Mouse (Mus musculus) stomach, embryonic 14.5 days (tissue): ENCODE measurements around the gene Cdyl2. TPM values are rescaled to one million over a fixed set of nuclear protein-coding genes. Genes with fewer than 3 reads are reported as not detected.

Experiments used
- ATAC-seq: fragments of 200-750 bp; cut with Nextera tagmentation; 2 replicates; pipeline ENCODE4 v1.8.0; 2017; ENCODE audit warnings: low read depth, moderate TSS enrichment; ENCODE audit not compliant: insufficient number of reproducible peaks, insufficient read depth, low FRiP score
- H3K27ac ChIP-seq: fragments of 300-500 bp; sonication (generic); 2 replicates; pipeline ENCODE4 v1.5.1; 2014; ENCODE audit warnings: mild to moderate bottlenecking, low read length, moderate library complexity, mixed read lengths
- H3K27me3 ChIP-seq: fragments of 300-500 bp; sonication (generic); 2 replicates; pipeline ENCODE4 v1.6.1; 2014; ENCODE audit warnings: low read length, control low read depth, mixed read lengths; ENCODE audit not compliant: control insufficient read depth, insufficient read depth
- H3K36me3 ChIP-seq: fragments of 300-500 bp; sonication (generic); 2 replicates; pipeline ENCODE4 v1.6.1; 2014; ENCODE audit warnings: mild to moderate bottlenecking, control low read depth, low read length, moderate library complexity, mixed read lengths; ENCODE audit not compliant: control insufficient read depth, insufficient read depth
- H3K4me1 ChIP-seq: fragments of 300-500 bp; sonication (generic); 2 replicates; pipeline ENCODE4 v1.6.1; 2014; ENCODE audit warnings: low read length, control low read depth, mixed read lengths; ENCODE audit not compliant: control insufficient read depth, insufficient read depth
- H3K4me2 ChIP-seq: fragments of 300-500 bp; sonication (generic); replicated peaks from 2 replicates; pipeline ENCODE4 v1.6.1; 2014; ENCODE audit warnings: low read depth, low read length, control low read depth
- H3K4me3 ChIP-seq: fragments of 300-500 bp; sonication (generic); 2 replicates; pipeline ENCODE4 v1.5.1; 2014; ENCODE audit warnings: low read depth, low read length, control low read depth
- H3K9ac ChIP-seq: fragments of 300-500 bp; sonication (generic); replicated peaks from 2 replicates; pipeline ENCODE4 v1.6.1; 2014; ENCODE audit warnings: low read depth, mild to moderate bottlenecking, control low read depth, low read length, moderate library complexity, mixed read lengths
- H3K9me3 ChIP-seq: fragments of 300-500 bp; sonication (generic); 2 replicates; pipeline ENCODE4 v1.6.1; 2016; ENCODE audit warnings: low read depth, low read length, control low read depth; ENCODE audit not compliant: control insufficient read depth
- WGBS: fragments of 180-500 bp; shearing (Covaris S2); extraction: QIAGEN DNeasy Blood & Tissue Kit; methylation state at CpG from one replicate; pipeline ENCODE4 v1.1.7; 2014; 5-methylcytosine and 5-hydroxymethylcytosine counted together
- polyA plus RNA-seq: library from polyadenylated mRNA; unstranded; fragments of >200 nt; fragmentation: Nextera tagmentation; extraction: Ambion mirVana; gene quantifications from 2 replicates; pipeline ENCODE4 v1.2.1, GENCODE M21; 2014

The Cdyl2 gene
- polyA plus RNA-seq, 1 experiment from 2014 or later: 7.5 TPM

DNA sequence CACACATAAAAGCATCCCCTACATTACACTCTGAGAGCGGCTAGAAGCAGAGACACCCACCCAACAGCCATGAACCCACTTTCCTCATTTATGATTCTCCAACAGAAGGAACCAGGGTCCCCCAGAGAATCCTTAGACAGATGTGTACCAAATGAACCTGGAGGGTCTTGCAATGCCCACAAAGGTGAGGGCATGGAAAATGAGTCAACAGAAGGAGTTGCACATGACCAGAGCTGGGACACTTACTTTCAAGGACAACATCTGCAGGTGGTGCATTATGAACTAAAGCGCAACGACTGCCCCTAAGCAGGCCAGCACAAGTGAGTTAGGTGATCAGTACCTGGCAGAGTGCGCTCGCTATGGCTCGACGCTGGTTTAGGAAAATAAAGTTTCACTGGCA is 95.6 kb downstream of the Cdyl2 start:
- H3K27ac ChIP-seq: no peak overlapping the region
- H3K4me3 ChIP-seq: no peak overlapping the region
- WGBS: 92% methylated on average over 7 of the region's 7 CpGs
- no peak overlapping the region for H3K4me2 ChIP-seq
- H3K4me1 ChIP-seq: no peaks in the 10 kb centered on the region
- no peak overlapping the region for H3K9ac ChIP-seq
- no peaks in the 10 kb centered on the region for H3K27me3 ChIP-seq
- H3K36me3 ChIP-seq: no peaks in the 10 kb centered on the region
- no peaks in the 10 kb centered on the region for H3K9me3 ChIP-seq
- no peak for ATAC-seq

DNA sequence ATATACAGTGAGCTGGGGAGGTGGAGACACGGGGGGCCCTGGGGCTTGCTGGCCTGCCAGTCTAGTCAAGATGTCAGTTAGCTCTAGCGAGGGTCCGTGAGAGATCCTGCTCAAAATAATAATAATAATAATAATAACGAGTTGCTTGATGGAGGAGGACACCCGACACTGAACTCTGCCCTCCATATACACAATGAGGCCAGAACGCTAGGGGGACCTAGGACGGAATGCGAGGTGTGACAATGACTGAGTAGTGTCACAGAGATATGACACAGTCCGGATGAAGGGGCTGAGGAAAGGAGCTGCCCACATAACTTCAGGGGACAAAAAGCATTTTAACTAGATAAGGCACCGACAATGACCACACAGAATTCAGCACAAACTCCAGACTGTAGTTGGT is 96.4 kb downstream of the Cdyl2 start:
- no peaks in the 10 kb centered on the region for H3K9me3 ChIP-seq
- H3K4me2 ChIP-seq: no peak overlapping the region
- H3K4me1 ChIP-seq: no peaks in the 10 kb centered on the region
- no peak overlapping the region for H3K4me3 ChIP-seq
- no peak for ATAC-seq
- H3K36me3 ChIP-seq: no peaks in the 10 kb centered on the region
- no peaks in the 10 kb centered on the region for H3K27me3 ChIP-seq
- WGBS: 73% methylated on average over 10 of the region's 10 CpGs
- H3K9ac ChIP-seq: no peak overlapping the region
- no peak overlapping the region for H3K27ac ChIP-seq

DNA sequence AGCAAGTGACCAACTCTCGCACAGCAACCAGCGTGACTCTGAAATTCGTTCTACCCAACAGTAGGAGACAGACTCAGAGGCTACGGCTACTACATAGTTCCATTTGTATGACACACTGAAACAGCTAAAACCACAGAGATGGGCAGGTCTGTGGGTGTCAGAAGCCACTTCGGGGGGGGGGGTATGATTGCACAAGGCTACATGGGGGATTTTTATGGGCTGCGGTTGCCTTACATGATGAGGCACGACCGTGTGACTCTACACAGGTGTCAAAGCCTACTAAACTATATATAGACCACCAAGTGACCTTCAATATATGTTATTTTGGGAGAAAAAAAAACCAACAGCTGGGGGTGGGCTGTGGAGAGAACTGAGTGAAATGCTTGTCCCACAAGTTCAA is 96.8 kb downstream of the Cdyl2 start:
- Histone ChIP-seq H3K4me3 (no peak overlapping the region), H3K4me2 (no peak overlapping the region), H3K4me1 (no peaks in the 10 kb centered on the region), H3K9ac (no peak overlapping the region), H3K9me3 (no peaks in the 10 kb centered on the region), H3K27ac (no peak overlapping the region), H3K36me3 (no peaks in the 10 kb centered on the region), H3K27me3 (no peaks in the 10 kb centered on the region)
- 83% methylated on average over 8 of the region's 8 CpGs for WGBS
- ATAC-seq: no peak

DNA sequence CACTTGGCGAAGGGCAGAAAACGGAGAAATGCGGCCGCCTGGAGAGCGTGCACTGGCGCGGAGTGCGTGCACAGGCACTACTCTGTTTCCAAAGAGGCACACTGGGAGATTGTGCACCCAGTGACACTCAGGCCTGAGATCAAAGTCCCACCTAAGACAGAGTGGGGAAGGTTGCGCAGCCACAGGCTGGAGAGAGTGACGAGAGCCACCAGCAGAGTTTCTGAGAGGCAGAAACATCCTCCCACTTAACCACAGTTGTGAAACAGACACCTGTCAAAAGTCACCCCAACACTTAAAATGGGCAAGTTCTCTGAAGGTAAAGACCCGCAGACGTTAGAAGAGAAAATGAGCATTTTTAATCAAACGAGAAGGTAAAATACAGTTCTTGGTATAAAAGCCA is 97.5 kb downstream of the Cdyl2 start:
- no peaks in the 10 kb centered on the region for H3K36me3 ChIP-seq

DNA sequence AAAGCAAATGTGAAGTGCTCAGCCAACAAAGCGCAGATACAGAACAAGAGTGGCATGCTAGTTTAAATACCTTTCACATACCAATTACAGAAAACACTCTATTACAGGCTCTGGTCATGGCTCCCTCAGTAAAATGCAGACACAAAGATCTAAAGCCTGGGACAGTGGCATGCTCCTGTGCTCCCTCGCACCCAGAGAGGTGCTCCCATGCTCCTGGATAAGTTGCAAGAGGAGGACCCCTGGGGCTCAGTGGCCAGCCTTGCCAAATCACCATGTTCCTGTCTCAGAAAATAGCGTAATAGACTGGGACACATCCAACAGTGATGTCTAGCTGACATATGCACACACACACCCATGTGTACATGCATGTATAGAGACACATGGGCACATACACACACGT is 98.4 kb downstream of the Cdyl2 start:
- no peak overlapping the region for H3K4me2 ChIP-seq
- H3K27ac ChIP-seq: no peak overlapping the region
- no peak overlapping the region for H3K4me3 ChIP-seq
- H3K36me3 ChIP-seq: no peaks in the 10 kb centered on the region
- no peak for ATAC-seq
- no peaks in the 10 kb centered on the region for H3K27me3 ChIP-seq
- no peaks in the 10 kb centered on the region for H3K9me3 ChIP-seq
- 92% methylated on average over 4 of the region's 4 CpGs for WGBS
- no peaks in the 10 kb centered on the region for H3K4me1 ChIP-seq
- no peak overlapping the region for H3K9ac ChIP-seq

More for the DNA sequence above, 97.5 kb downstream of the Cdyl2 start:
- H3K4me1 ChIP-seq: no peaks in the 10 kb centered on the region
- H3K27me3 ChIP-seq: no peaks in the 10 kb centered on the region
- no peak overlapping the region for H3K4me2 ChIP-seq
- 90% methylated on average over 13 of the region's 13 CpGs for WGBS
- no peak for ATAC-seq
- no peak overlapping the region for H3K27ac ChIP-seq
- no peaks in the 10 kb centered on the region for H3K9me3 ChIP-seq
- no peak overlapping the region for H3K9ac ChIP-seq
- H3K4me3 ChIP-seq: no peak overlapping the region

DNA sequence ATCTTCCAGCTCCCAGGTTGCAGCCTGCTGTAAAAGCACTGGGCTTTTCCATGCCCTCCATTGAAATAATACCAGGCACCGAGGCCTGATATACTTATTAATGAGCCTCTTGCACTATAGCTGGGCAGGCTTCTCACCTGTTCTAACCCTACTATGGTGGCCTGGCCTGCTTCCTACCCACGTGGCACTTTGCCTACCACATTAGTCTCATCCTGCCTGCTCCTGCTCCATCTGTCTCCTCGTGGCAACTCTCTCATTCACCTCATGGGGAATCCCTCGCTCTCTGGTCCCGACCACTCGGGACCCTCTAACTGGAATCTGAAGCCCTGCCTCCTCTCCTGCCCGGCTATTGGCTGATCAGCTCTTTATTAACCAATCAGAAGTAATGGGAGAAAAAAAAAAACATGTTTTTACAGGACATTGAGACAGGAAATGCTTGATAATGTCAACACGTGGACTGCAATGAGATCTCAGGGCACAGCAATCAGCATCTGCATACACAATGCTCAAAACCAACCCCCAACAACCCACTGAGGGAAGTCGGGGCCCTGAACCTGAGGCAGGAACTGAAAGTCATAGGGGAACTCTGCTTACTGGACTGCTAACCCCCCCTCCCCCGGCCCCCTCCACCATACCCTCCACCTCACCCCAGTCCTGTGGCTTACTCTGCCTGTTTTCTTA is 99.2 kb downstream of the Cdyl2 start:
- no peak for ATAC-seq
- 70% methylated on average over 10 of the region's 10 CpGs for WGBS
- no peaks in the 10 kb centered on the region for H3K9me3 ChIP-seq
- H3K36me3 ChIP-seq: no peaks in the 10 kb centered on the region
- no peak overlapping the region for H3K9ac ChIP-seq
- H3K4me1 ChIP-seq: no peaks in the 10 kb centered on the region
- H3K27ac ChIP-seq: no peak overlapping the region
- no peak overlapping the region for H3K4me3 ChIP-seq
- H3K27me3 ChIP-seq: no peaks in the 10 kb centered on the region
- no peak overlapping the region for H3K4me2 ChIP-seq

DNA sequence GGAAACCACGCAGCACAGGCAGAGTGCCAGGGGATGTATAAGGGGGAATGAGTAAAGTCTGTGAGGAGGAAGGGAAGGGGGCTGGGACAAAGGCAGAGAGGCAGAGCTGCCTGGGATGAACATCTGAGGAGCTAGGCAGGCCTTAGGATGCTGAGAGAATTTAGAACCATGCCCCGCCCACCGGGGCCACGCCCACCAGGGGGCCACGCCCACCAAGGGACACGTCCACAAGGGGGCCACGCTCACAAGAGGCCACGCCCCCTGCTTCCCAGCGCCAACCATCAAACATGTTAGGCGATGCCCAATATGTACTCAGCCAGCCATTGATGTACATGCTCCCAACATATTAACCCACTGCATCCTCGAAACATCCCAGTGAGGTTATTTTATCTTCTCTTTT is 102.7 kb downstream of the Cdyl2 start:
- ATAC-seq: peak; percentile 26; the same call in 1 of the 2 replicates

DNA sequence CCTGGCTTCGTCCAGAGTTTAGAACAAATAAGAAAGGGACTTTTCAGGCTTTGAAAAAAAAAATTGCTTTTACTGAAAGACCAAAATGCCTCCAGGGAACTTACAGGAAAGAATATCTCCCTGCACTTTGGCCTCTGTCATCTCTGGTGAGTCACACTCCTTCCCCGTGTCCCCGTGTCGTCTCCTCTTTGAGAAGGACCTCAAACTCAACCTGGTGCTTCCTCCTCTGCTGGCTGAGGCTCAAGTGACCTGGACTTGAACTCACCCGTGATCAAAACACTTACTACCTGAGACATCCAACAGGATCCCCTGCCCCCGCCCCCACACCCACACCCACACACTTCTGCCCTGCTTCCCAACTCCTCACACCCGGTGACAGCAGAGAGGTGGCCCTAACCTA is 103.8 kb downstream of the Cdyl2 start:
- no peak overlapping the region for H3K4me2 ChIP-seq
- H3K27ac ChIP-seq: no peak overlapping the region
- H3K27me3 ChIP-seq: no peaks in the 10 kb centered on the region
- H3K4me1 ChIP-seq: no peaks in the 10 kb centered on the region
- H3K9ac ChIP-seq: no peak overlapping the region
- no peaks in the 10 kb centered on the region for H3K36me3 ChIP-seq
- no peak overlapping the region for H3K4me3 ChIP-seq
- ATAC-seq: no peak
- no peaks in the 10 kb centered on the region for H3K9me3 ChIP-seq
- WGBS: 68% methylated on average over 7 of the region's 7 CpGs

More for the DNA sequence above, 102.7 kb downstream of the Cdyl2 start:
- no peak overlapping the region for H3K9ac ChIP-seq
- no peaks in the 10 kb centered on the region for H3K9me3 ChIP-seq
- H3K27me3 ChIP-seq: no peaks in the 10 kb centered on the region
- no peaks in the 10 kb centered on the region for H3K4me1 ChIP-seq
- H3K4me2 ChIP-seq: no peak overlapping the region
- no peak overlapping the region for H3K4me3 ChIP-seq
- 40% methylated on average over 11 of the region's 11 CpGs for WGBS
- H3K27ac ChIP-seq: no peak overlapping the region
- no peaks in the 10 kb centered on the region for H3K36me3 ChIP-seq

DNA sequence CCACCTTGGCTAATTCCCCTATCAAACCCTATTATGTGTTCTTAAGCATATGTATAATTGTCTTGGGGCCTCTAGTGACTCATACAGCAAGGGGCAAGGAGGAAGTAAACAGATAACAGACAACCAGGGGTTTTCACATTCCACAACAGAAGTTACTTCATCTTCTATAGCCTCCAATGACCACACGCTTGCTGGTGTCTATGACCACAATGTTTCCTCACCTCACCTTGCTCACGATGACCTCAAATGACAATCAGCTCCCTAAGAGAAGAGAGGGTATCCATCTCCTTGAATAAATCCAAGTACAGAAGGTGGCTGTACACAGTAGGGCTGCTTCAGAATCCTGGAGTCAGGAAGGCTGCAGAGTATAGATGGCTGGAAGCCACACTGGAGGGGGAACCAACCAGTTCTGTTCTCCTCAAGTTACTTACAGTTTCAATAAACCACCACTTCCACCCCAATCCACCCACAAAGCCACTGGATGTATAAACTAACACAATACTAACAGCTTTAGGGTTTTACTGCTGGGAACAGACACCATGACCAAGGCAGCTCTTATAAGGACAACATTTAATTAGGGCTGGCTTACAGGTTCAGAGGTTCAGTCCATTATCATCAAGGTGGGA is 104.8 kb downstream of the Cdyl2 start:
- Histone ChIP-seq H3K4me3 (no peak overlapping the region), H3K36me3 (no peaks in the 10 kb centered on the region), H3K27ac (no peak overlapping the region), H3K9ac (no peak overlapping the region), H3K27me3 (no peaks in the 10 kb centered on the region), H3K4me1 (no peaks in the 10 kb centered on the region), H3K9me3 (no peaks in the 10 kb centered on the region), H3K4me2 (no peak overlapping the region)
- WGBS: 96% methylated on average over 2 of the region's 2 CpGs
- no peak for ATAC-seq
